Comparison of ENCODE assay signal across 8 mouse cellular contexts in the genomic region with DNA sequence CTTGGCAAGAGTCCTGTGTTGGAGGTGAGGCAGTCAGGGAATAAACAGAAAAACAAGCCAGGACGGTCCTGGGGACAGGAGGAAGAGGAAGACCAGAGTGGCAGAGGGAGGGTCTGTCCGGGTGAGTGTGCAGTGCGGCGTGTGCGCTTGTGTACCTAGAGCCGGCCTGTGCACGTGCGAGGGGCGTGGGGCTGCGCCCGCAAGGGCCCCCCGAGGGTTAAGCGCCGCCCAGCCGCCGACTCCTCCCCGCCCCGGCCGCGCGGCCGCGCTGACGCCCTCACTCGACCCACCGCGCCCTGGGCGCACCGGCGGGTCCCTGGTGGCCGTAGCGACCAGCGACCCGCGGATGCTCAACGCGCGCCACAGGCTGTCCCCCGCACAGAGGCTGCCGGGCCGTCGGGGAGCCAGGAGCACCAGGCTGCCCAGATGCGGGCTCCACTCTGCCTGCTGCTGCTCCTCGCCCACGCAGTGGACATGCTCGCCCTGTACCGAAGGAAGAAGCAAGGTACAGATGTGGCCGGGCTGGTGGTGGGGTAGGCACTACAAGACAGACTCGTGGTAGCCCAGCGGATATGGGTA. TPM values are rescaled to one million over a fixed set of nuclear protein-coding genes. Genes with fewer than 3 reads are reported as not detected.
DNase-seq lines count a peak whose midpoint lies in the region; ATAC-seq and TF ChIP-seq lines count a peak whose summit lies in the region.

A gene (plus strand): TSS at position 280 of the 579 bp plus-strand sequence.

- H3K36me3 ChIP-seq in kidney, postnatal 0 days (ENCODE audit: insufficient read depth, low read length): no peaks in the 10 kb centered on the region
- no peaks in the 10 kb centered on the region for H3K36me3 ChIP-seq in limb, embryonic 15.5 days
- H3K36me3 ChIP-seq in stomach, embryonic 15.5 days: no peaks in the 10 kb centered on the region

- peak within 1 kb of the TSS; percentile 5; the same call in 1 of the 2 replicates for H3K9ac ChIP-seq in kidney, postnatal 0 days (ENCODE audit: low read depth, low read length)
- peak within 1 kb of the TSS; percentile 20; the same call in 1 of the 2 replicates for H3K9ac ChIP-seq in limb, embryonic 15.5 days
- H3K9ac ChIP-seq in stomach, embryonic 15.5 days: no peak within 1 kb of the TSS

- WGBS in kidney, postnatal 0 days: 2% methylated on average over 47 of the region's 50 CpGs
- 2% methylated on average over 50 of the region's 50 CpGs for WGBS in limb, embryonic 15.5 days
- 1% methylated on average over 42 of the region's 50 CpGs for WGBS in stomach, embryonic 15.5 days

- DNase-seq in kidney, postnatal 0 days (ENCODE audit: low spot score): peak; percentile 1
- no peak for DNase-seq in kidney, postnatal 25 days
- DNase-seq in MN1 (ENCODE audit: low spot score): no peak
- DNase-seq in right cerebral cortex, postnatal 10 days (ENCODE audit: low spot score in 2 of 2): no peak
- no peak for DNase-seq in urinary bladder, adult 2 months (ENCODE audit: low spot score)

- 0 out of 2 replicates have a peak, but pooled peaks cover 7% of the 10 kb centered on the region for H3K4me1 ChIP-seq in kidney, postnatal 0 days (replicated peaks; ENCODE audit: insufficient read depth, low read length)
- no peaks in the 10 kb centered on the region; the same call in 1 of the 2 replicates for H3K4me1 ChIP-seq in embryonic fibroblast, embryonic 13.5 days (ENCODE audit: control insufficient read depth, insufficient read depth, low read length)
- H3K4me1 ChIP-seq in limb, embryonic 15.5 days: peaks cover 8% of the 10 kb centered on the region
- H3K4me1 ChIP-seq in stomach, embryonic 15.5 days: no peaks in the 10 kb centered on the region; the same call in 1 of the 2 replicates

- H3K27me3 ChIP-seq in kidney, postnatal 0 days (ENCODE audit: insufficient read depth, low read length): peaks cover 14% of the 10 kb centered on the region; the same call in 1 of the 2 replicates
- peaks cover 34% of the 10 kb centered on the region for H3K27me3 ChIP-seq in limb, embryonic 15.5 days
- peaks cover 36% of the 10 kb centered on the region for H3K27me3 ChIP-seq in stomach, embryonic 15.5 days (replicated peaks)

- H3K27ac ChIP-seq in kidney, postnatal 0 days: no peak within 1 kb of the TSS
- H3K27ac ChIP-seq in embryonic fibroblast, embryonic 13.5 days (ENCODE audit: insufficient read depth, low read length): no peak within 1 kb of the TSS
- no peak within 1 kb of the TSS for H3K27ac ChIP-seq in limb, embryonic 15.5 days
- H3K27ac ChIP-seq in stomach, embryonic 15.5 days: no peak within 1 kb of the TSS

- ATAC-seq in kidney, postnatal 0 days (replicated peaks; ENCODE audit: low FRiP score, low read depth): peak; percentile 50; the same call in 1 of the 2 replicates
- no peak for ATAC-seq in limb, embryonic 15.5 days (ENCODE audit: insufficient number of reproducible peaks, low FRiP score, low TSS enrichment, low read depth)
- peak; percentile 47; the same call in 1 of the 2 replicates for ATAC-seq in stomach, embryonic 15.5 days (ENCODE audit: insufficient read depth, low FRiP score, low read depth)

- H3K4me3 ChIP-seq in kidney, postnatal 0 days (replicated peaks; ENCODE audit: low read depth, low read length): peak within 1 kb of the TSS; percentile 31
- H3K4me3 ChIP-seq in embryonic fibroblast, embryonic 13.5 days (ENCODE audit: insufficient read depth, low read length): peak within 1 kb of the TSS; percentile 7; the same call in 1 of the 2 replicates
- peak within 1 kb of the TSS; percentile 41 for H3K4me3 ChIP-seq in limb, embryonic 15.5 days
- H3K4me3 ChIP-seq in stomach, embryonic 15.5 days (replicated peaks): peak within 1 kb of the TSS; percentile 37

- H3K4me2 ChIP-seq in kidney, postnatal 0 days (ENCODE audit: low read length): peak within 1 kb of the TSS; percentile 60
- H3K4me2 ChIP-seq in limb, embryonic 15.5 days: peak within 1 kb of the TSS; percentile 79
- peak within 1 kb of the TSS; percentile 81 for H3K4me2 ChIP-seq in stomach, embryonic 15.5 days

- no peak for TF ChIP-seq CTCF in kidney, postnatal 0 days (IDR thresholded peaks at IDR 0.05; ENCODE audit: low read depth)
- TF ChIP-seq CTCF in embryonic fibroblast, embryonic 13.5 days (IDR thresholded peaks at IDR 0.05; ENCODE audit: borderline replicate concordance, insufficient read depth, low read length): no peak

- no peaks in the 10 kb centered on the region for H3K9me3 ChIP-seq in kidney, postnatal 0 days (replicated peaks; ENCODE audit: low read length)
- no peaks in the 10 kb centered on the region for H3K9me3 ChIP-seq in limb, embryonic 15.5 days
- H3K9me3 ChIP-seq in stomach, embryonic 15.5 days: no peaks in the 10 kb centered on the region

- TF ChIP-seq POLR2A in embryonic fibroblast, embryonic 13.5 days (IDR thresholded peaks at IDR 0.05; ENCODE audit: low read depth, low read length): no peak

RNA-seq across cellular contexts. Expression of the gene that starts here (rescaled TPM):
- 0.05 TPM in 1 of 2 replicates, not detected in the other for polyA plus RNA-seq in kidney, postnatal 0 days (2015; fragmentation: Nextera tagmentation; extraction: Ambion mirVana)
- polyA plus RNA-seq in embryonic fibroblast, embryonic 13.5 days (2011; ENCODE audit: insufficient read length, low read depth, missing spikeins): not detected in 2 replicates
- polyA plus RNA-seq in limb, embryonic 15.5 days (2015; fragmentation: Nextera tagmentation; extraction: Ambion mirVana): 0.73 and 0.84 TPM in 2 replicates
- 0.06 and 0.26 TPM in 2 replicates for polyA plus RNA-seq in stomach, embryonic 15.5 days (2015; fragmentation: Nextera tagmentation; extraction: Ambion mirVana)
- polyA plus RNA-seq in urinary bladder, adult 2 months (2012; rRNA removed): not detected in 2 replicates

Comparison
In these comparisons a context has a peak if more than half of its experiments do, and no peak if none do; other contexts are left out.
1. Peak in DNase-seq, ATAC-seq, H3K4me3 ChIP-seq, H3K9ac ChIP-seq and H3K4me2 ChIP-seq in kidney, postnatal 0 days; RNA of the gene not detected or under 1 TPM.
2. Peak in ATAC-seq, H3K4me3 ChIP-seq and H3K4me2 ChIP-seq in stomach, embryonic 15.5 days; RNA of the gene not detected or under 1 TPM.